Mouse (Mus musculus) kidney, adult 2 months (tissue): Measurements from ENCODE around the gene Kng2.
"Not testable (repeated sequence)": the region's sequence is repeated elsewhere in the genome, so short reads cannot be mapped to it uniquely, and the experiment has no call there.

ENCODE experiments used
- CTCF ChIP-seq: fragments of 200-500 bp; conservative IDR thresholded peaks from 2 replicates; pipeline ENCODE4 v1.5.1; 2011; ENCODE audit warnings: low read depth, mild to moderate bottlenecking, control low read depth, low read length, moderate library complexity, mixed read lengths; ENCODE audit not compliant: insufficient read depth, insufficient read length
- POLR2A ChIP-seq: fragments of 200-500 bp; IDR thresholded peaks from one replicate; pipeline ENCODE4 v1.6.1; 2011; ENCODE audit warnings: low read depth, low read length, control low read depth

GRCm38 (mm10) chr16:23059630-23060029, 30.3 kb upstream of the Kng2 start:
- TF ChIP-seq CTCF, POLR2A: not testable (repeated sequence)
